Mouse (Mus musculus) forebrain, embryonic 12.5 days (tissue): ENCODE data around the gene Thumpd2. TPM values are rescaled to one million over a fixed set of nuclear protein-coding genes. Genes with fewer than 3 reads are reported as not detected.

Experiments used
- ATAC-seq: fragments of 200-750 bp; cut with Nextera tagmentation; 2 replicates; pipeline ENCODE4 v1.8.0; 2017; ENCODE audit warnings: moderate TSS enrichment; ENCODE audit not compliant: low FRiP score
- H3K27ac ChIP-seq: fragments of 300-500 bp; sonication (generic); 2 replicates; pipeline ENCODE4 v1.5.1; 2016; ENCODE audit warnings: mild to moderate bottlenecking
- H3K27me3 ChIP-seq: fragments of 300-500 bp; sonication (generic); 2 replicates; pipeline ENCODE4 v1.6.1; 2016; ENCODE audit warnings: mild to moderate bottlenecking
- H3K36me3 ChIP-seq: fragments of 300-500 bp; sonication (generic); replicated peaks from 2 replicates; pipeline ENCODE4 v1.6.1; 2016; ENCODE audit warnings: mild to moderate bottlenecking
- H3K4me1 ChIP-seq: fragments of 300-500 bp; sonication (generic); 2 replicates; pipeline ENCODE4 v1.6.1; 2016
- H3K4me2 ChIP-seq: fragments of 300-500 bp; sonication (generic); 2 replicates; pipeline ENCODE4 v1.6.1; 2016; ENCODE audit warnings: mild to moderate bottlenecking, moderate library complexity
- H3K4me3 ChIP-seq: fragments of 300-500 bp; sonication (generic); replicated peaks from 2 replicates; pipeline ENCODE4 v1.5.1; 2016; ENCODE audit warnings: mild to moderate bottlenecking
- H3K9ac ChIP-seq: fragments of 300-500 bp; sonication (generic); 2 replicates; pipeline ENCODE4 v1.6.1; 2016; ENCODE audit warnings: mild to moderate bottlenecking
- H3K9me3 ChIP-seq: fragments of 300-500 bp; sonication (generic); 2 replicates; pipeline ENCODE4 v1.6.1; 2016
- WGBS: fragments of 180-500 bp; shearing (Covaris S2); methylation state at CpG from one replicate; pipeline ENCODE4 v1.1.7; 2016; 5-methylcytosine and 5-hydroxymethylcytosine counted together
- polyA plus RNA-seq: library from polyadenylated mRNA; unstranded; fragments of >200 nt; fragmentation: Nextera tagmentation; extraction: Ambion mirVana; gene quantifications from 2 replicates; pipeline ENCODE4 v1.2.1, GENCODE M21; 2016

Gene Thumpd2
- polyA plus RNA-seq, 1 experiment from 2014 or later = 15.0 TPM

GRCm38 (mm10) chr17:80997226-80997625 is 67.7 kb downstream of the Thumpd2 start:
- no peak overlapping the region for H3K4me3 ChIP-seq
- ATAC-seq = no peak
- peaks cover 6% of the 10 kb centered on the region; the same call in 1 of the 2 replicates for H3K36me3 ChIP-seq
- H3K9me3 ChIP-seq = 0 out of 2 replicates have a peak, but pooled peaks cover 2% of the 10 kb centered on the region
- H3K27me3 ChIP-seq = no peaks in the 10 kb centered on the region
- no peak overlapping the region for H3K4me2 ChIP-seq
- H3K9ac ChIP-seq = no peak overlapping the region
- no peaks in the 10 kb centered on the region; the same call in 1 of the 2 replicates for H3K4me1 ChIP-seq
- 72% methylated on average over 2 of the region's 2 CpGs for WGBS
- no peak overlapping the region for H3K27ac ChIP-seq

- Histone ChIP-seq H3K9me3 (0 out of 2 replicates have a peak, but pooled peaks cover 2% of the 10 kb centered on the region), H3K4me1 (no peaks in the 10 kb centered on the region; the same call in 1 of the 2 replicates), H3K4me2 (no peak overlapping the region), H3K27ac (0 out of 2 replicates have a peak overlapping the region, but pooled peaks have one; percentile 25), H3K36me3 (peaks cover 5% of the 10 kb centered on the region; the same call in 1 of the 2 replicates), H3K27me3 (no peaks in the 10 kb centered on the region), H3K9ac (no peak overlapping the region), H3K4me3 (no peak overlapping the region)
- 73% methylated on average over 8 of the region's 8 CpGs for WGBS
- no peak for ATAC-seq
Measured at GRCm38 (mm10) chr17:80991535-80992127, 73.3 kb downstream of the Thumpd2 start.

- Histone ChIP-seq H3K27me3 (no peaks in the 10 kb centered on the region), H3K4me1 (peaks cover 19% of the 10 kb centered on the region), H3K36me3 (no peaks in the 10 kb centered on the region), H3K9me3 (no peaks in the 10 kb centered on the region), H3K9ac (no peak overlapping the region; the same call in 1 of the 2 replicates), H3K27ac (0 out of 2 replicates have a peak overlapping the region, but pooled peaks have one; percentile 31), H3K4me3 (no peak overlapping the region), H3K4me2 (no peak overlapping the region)
- WGBS = 84% methylated on average over 10 of the region's 10 CpGs
- no peak for ATAC-seq
Measured at GRCm38 (mm10) chr17:80982976-80983375, 81.9 kb downstream of the Thumpd2 start.

- Histone ChIP-seq H3K9me3 (no peaks in the 10 kb centered on the region), H3K9ac (no peak overlapping the region), H3K27ac (peak overlapping the region; percentile 88), H3K27me3 (no peaks in the 10 kb centered on the region), H3K4me3 (no peak overlapping the region), H3K4me1 (peaks cover 19% of the 10 kb centered on the region), H3K4me2 (peak overlapping the region; percentile 3; the same call in 1 of the 2 replicates), H3K36me3 (no peaks in the 10 kb centered on the region)
- peak; percentile 86 for ATAC-seq
- 4% methylated on average over 8 of the region's 8 CpGs for WGBS
Measured at GRCm38 (mm10) chr17:80982412-80982787, 82.5 kb downstream of the Thumpd2 start.

DNA sequence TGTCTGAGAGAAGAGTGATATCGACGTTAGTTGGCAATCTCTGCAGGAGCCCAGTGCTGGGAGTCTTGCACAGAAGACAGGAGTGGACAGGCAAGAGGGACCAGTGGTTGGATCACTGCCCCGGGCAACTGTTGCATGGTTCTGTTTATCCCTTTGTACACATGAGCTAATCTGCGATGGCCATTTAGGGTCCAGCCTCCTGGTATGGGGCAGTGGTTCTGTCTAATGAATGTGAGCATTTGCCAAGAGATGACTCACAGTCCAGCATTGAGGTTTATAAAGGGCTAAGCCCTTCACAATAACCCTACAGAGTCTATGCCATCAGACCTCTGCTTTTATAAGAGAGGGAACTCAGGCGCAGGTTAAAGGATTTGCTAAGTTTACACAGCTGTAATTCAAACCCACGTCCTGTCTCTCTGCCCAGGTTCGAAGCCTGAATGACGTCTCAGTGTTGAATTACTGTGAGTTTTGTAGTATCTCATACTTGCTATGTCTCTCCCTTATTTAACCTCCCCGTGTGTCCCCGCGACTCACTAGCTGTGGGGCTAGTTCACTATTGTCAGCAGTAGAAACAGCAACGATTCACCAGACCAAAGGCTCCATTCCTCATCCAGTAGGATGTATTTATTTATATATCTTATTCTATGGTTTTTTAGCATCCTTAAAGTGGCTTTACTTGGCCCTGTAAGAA is 83.0 kb downstream of the Thumpd2 start:
- WGBS = 33% methylated on average over 12 of the region's 12 CpGs
- ATAC-seq = peak; percentile 66
- no peak overlapping the region for H3K4me3 ChIP-seq
- H3K9me3 ChIP-seq = no peaks in the 10 kb centered on the region
- no peaks in the 10 kb centered on the region for H3K36me3 ChIP-seq
- H3K4me2 ChIP-seq = peak overlapping the region; percentile 3; the same call in 1 of the 2 replicates
- H3K27me3 ChIP-seq = no peaks in the 10 kb centered on the region
- peak overlapping the region; percentile 88 for H3K27ac ChIP-seq
- H3K4me1 ChIP-seq = peaks cover 19% of the 10 kb centered on the region
- no peak overlapping the region for H3K9ac ChIP-seq

GRCm38 (mm10) chr17:80980096-80980495 is 84.8 kb downstream of the Thumpd2 start:
- Histone ChIP-seq H3K9ac (no peak overlapping the region), H3K9me3 (no peaks in the 10 kb centered on the region), H3K27ac (no peak overlapping the region), H3K4me2 (no peak overlapping the region), H3K4me1 (peaks cover 19% of the 10 kb centered on the region), H3K27me3 (no peaks in the 10 kb centered on the region), H3K4me3 (no peak overlapping the region), H3K36me3 (no peaks in the 10 kb centered on the region)
- ATAC-seq = no peak
- WGBS = 68% methylated on average over 10 of the region's 10 CpGs

GRCm38 (mm10) chr17:80977245-80977644 is 87.6 kb downstream of the Thumpd2 start:
- Histone ChIP-seq H3K4me3 (no peak overlapping the region), H3K27me3 (no peaks in the 10 kb centered on the region), H3K9me3 (no peaks in the 10 kb centered on the region), H3K4me1 (peaks cover 10% of the 10 kb centered on the region), H3K9ac (no peak overlapping the region), H3K4me2 (no peak overlapping the region), H3K36me3 (peaks cover 5% of the 10 kb centered on the region; the same call in 1 of the 2 replicates), H3K27ac (no peak overlapping the region)
- no peak for ATAC-seq
- 91% methylated on average over 5 of the region's 5 CpGs for WGBS

Other genes with a start within 250 kb of the Thumpd2 start
- gene Tmem178, start 120.5 kb downstream of the Thumpd2 start, polyA plus RNA-seq = 23.9 and 24.1 TPM in 2 replicates